Mouse (Mus musculus) heart, embryonic 15.5 days (tissue): ENCODE data around the gene Xylt1. TPM values are rescaled to one million over a fixed set of nuclear protein-coding genes. Genes with fewer than 3 reads are reported as not detected.

Experiments
- ATAC-seq: fragments of 200-750 bp; cut with Nextera tagmentation; replicated peaks from 2 replicates; pipeline ENCODE4 v1.8.0; 2017; ENCODE audit warnings: low read depth, moderate TSS enrichment; ENCODE audit not compliant: insufficient number of reproducible peaks, insufficient read depth, low FRiP score
- H3K27ac ChIP-seq: fragments of 300-500 bp; sonication (generic); 2 replicates; pipeline ENCODE4 v1.5.1; 2015; ENCODE audit warnings: mild to moderate bottlenecking, inconsistent platforms
- H3K27me3 ChIP-seq: fragments of 300-500 bp; sonication (generic); 2 replicates; pipeline ENCODE4 v1.6.1; 2015; ENCODE audit warnings: inconsistent platforms
- H3K36me3 ChIP-seq: fragments of 300-500 bp; sonication (generic); 2 replicates; pipeline ENCODE4 v1.6.1; 2015; ENCODE audit warnings: mild to moderate bottlenecking, inconsistent platforms
- H3K4me1 ChIP-seq: fragments of 300-500 bp; sonication (generic); replicated peaks from 2 replicates; pipeline ENCODE4 v1.6.1; 2015; ENCODE audit warnings: inconsistent platforms
- H3K4me2 ChIP-seq: fragments of 300-500 bp; sonication (generic); 2 replicates; pipeline ENCODE4 v1.6.1; 2015; ENCODE audit warnings: inconsistent platforms, mild to moderate bottlenecking, moderate library complexity
- H3K4me3 ChIP-seq: fragments of 300-500 bp; sonication (generic); 2 replicates; pipeline ENCODE4 v1.5.1; 2015; ENCODE audit warnings: mild to moderate bottlenecking, inconsistent platforms
- H3K9ac ChIP-seq: fragments of 300-500 bp; sonication (generic); 2 replicates; pipeline ENCODE4 v1.6.1; 2015; ENCODE audit warnings: mild to moderate bottlenecking, inconsistent platforms
- H3K9me3 ChIP-seq: fragments of 300-500 bp; sonication (generic); replicated peaks from 2 replicates; pipeline ENCODE4 v1.6.1; 2016; ENCODE audit warnings: inconsistent platforms
- WGBS: fragments of 180-500 bp; shearing (Covaris S2); methylation state at CpG from one replicate; pipeline ENCODE4 v1.1.7; 2015; ENCODE audit warnings: mixed read lengths; 5-methylcytosine and 5-hydroxymethylcytosine counted together
- polyA plus RNA-seq: library from polyadenylated mRNA; unstranded; fragments of >200 nt; fragmentation: Nextera tagmentation; extraction: Ambion mirVana; gene quantifications from 2 replicates; pipeline ENCODE4 v1.2.1, GENCODE M21; 2015

The Xylt1 gene
- polyA plus RNA-seq, 1 experiment from 2014 or later = 0.91 TPM

GRCm38 (mm10) chr7:117466006-117466780 is 85.4 kb downstream of the Xylt1 start:
- H3K4me1 ChIP-seq = peaks cover 8% of the 10 kb centered on the region
- H3K9me3 ChIP-seq = no peaks in the 10 kb centered on the region
- H3K36me3 ChIP-seq = no peaks in the 10 kb centered on the region
- H3K27ac ChIP-seq = no peak overlapping the region
- 87% methylated on average over 7 of the region's 7 CpGs for WGBS
- H3K4me2 ChIP-seq = no peak overlapping the region
- H3K27me3 ChIP-seq = no peaks in the 10 kb centered on the region
- no peak overlapping the region for H3K9ac ChIP-seq
- no peak for ATAC-seq
- H3K4me3 ChIP-seq = no peak overlapping the region

GRCm38 (mm10) chr7:117470243-117470802 is 89.5 kb downstream of the Xylt1 start:
- 51% methylated on average over 3 of the region's 3 CpGs for WGBS
- no peak overlapping the region for H3K4me2 ChIP-seq
- H3K36me3 ChIP-seq = no peaks in the 10 kb centered on the region
- ATAC-seq = no peak
- no peaks in the 10 kb centered on the region for H3K9me3 ChIP-seq
- no peak overlapping the region for H3K9ac ChIP-seq
- H3K27me3 ChIP-seq = no peaks in the 10 kb centered on the region
- H3K4me3 ChIP-seq = no peak overlapping the region
- H3K4me1 ChIP-seq = peaks cover 29% of the 10 kb centered on the region
- H3K27ac ChIP-seq = no peak overlapping the region

DNA sequence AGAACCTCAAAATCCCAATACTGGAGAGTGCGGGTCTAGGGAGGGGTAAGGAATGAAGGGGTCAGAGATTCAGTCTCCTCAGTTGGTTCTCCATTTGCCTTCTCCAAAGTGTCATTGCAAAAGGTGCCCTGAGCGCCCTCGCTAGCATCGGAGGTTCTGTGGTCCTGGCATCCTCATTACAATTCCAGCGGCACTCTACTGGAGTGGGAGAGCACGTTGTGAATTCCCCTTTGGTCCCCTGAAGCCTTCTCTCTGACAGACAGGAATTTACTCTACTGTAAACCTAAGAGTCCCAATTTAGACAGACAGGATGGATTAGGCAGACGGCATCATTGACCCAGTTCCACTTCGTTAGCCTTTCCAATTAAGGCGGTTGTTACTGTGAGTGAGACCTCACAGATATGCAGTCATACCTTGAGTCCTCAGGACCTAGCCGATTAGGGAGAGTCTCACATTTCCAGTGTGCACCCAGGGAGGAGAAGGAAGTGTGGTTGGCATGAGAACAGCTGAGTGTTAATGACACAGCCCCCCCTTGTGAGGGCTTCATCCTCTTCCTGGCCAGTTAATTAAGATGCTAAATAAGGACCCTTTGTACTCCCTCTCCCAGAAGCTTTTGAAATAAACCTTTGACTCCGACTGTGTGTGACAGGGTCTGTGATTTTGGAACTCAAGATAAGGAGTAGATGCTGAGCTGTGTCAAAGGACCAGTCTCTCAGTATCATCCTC is 91.4 kb downstream of the Xylt1 start:
- Histone ChIP-seq H3K4me1 (peaks cover 29% of the 10 kb centered on the region), H3K27me3 (no peaks in the 10 kb centered on the region), H3K9ac (no peak overlapping the region), H3K4me2 (no peak overlapping the region), H3K27ac (no peak overlapping the region), H3K36me3 (no peaks in the 10 kb centered on the region), H3K4me3 (no peak overlapping the region), H3K9me3 (no peaks in the 10 kb centered on the region)
- ATAC-seq = no peak
- 39% methylated on average over 11 of the region's 11 CpGs for WGBS

DNA sequence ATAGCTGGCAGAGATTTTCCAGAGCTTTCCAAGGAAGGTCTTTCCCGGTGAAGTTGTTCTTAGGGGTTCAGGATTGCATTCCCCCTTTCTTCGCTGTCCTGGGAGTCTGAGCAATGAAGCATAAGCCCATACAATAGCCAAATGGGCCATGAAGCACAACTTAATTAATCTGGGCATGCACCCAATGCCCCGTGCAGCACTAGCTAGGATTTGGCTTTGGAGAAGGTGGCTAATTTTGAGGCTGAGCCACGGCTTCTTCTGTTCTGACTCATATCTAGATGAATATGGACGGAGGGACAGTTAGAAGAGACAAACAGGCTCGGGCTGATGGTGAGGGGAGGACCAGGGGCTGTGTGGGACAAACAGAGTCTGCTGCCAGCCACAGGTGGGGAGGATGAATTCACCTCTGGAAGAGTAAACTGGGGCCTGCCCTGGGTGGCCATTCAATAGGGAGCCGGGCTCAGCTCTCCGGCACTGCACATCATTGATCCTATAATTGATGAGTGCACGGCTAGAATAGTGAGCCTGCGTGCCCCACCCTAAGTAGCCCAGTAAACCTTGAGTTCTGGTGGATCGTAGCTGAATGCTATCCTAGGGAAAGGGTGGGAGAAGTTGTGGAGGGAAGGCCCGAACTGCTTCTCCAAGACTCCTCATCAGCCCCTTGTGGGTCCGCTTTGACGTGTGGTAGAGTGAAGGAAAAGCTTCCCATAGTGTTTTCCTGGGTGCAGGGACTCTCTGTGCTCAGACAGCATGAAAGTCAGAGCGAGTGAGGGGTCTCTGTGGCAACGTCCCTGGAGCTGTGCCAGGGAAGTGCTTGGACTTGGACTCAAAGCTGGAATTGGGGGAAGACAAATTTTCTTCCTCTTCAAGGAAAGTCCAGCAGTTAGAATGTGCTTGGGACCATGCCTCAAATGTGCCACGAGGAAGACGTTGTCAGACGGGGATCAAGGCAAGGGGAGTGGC is 92.3 kb downstream of the Xylt1 start:
- H3K9me3 ChIP-seq = no peaks in the 10 kb centered on the region
- no peaks in the 10 kb centered on the region for H3K36me3 ChIP-seq
- H3K4me2 ChIP-seq = no peak overlapping the region
- H3K4me1 ChIP-seq = peaks cover 29% of the 10 kb centered on the region
- no peak overlapping the region for H3K9ac ChIP-seq
- peak overlapping the region; percentile 9 for H3K27ac ChIP-seq
- no peak; the same call in 1 of the 2 replicates for ATAC-seq
- no peak overlapping the region for H3K4me3 ChIP-seq
- 56% methylated on average over 19 of the region's 19 CpGs for WGBS
- no peaks in the 10 kb centered on the region for H3K27me3 ChIP-seq

DNA sequence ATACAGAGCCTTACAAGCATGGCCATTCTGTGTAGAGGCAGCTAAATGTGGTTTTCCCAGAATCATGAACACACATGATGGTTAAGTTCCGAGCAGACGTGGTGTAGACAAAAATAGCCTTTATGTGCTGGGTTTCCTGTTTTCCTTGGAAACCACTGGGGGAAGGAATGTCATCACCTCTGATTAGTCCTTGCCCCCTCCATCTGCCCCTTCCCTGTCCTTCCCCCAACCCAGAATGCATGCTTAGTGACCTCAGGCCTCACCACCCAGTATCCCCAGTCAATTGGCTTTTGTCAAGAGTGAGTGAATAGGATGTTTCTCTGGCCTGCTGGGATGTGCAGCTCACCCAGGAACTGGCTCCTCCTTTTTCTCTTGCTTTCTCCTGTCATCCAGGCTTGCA is 93.5 kb downstream of the Xylt1 start:
- H3K36me3 ChIP-seq = no peaks in the 10 kb centered on the region
- 11% methylated on average over 2 of the region's 2 CpGs for WGBS
- peaks cover 29% of the 10 kb centered on the region for H3K4me1 ChIP-seq
- no peak overlapping the region for H3K4me3 ChIP-seq
- H3K9ac ChIP-seq = no peak overlapping the region
- H3K27me3 ChIP-seq = no peaks in the 10 kb centered on the region
- no peaks in the 10 kb centered on the region for H3K9me3 ChIP-seq
- H3K4me2 ChIP-seq = no peak overlapping the region
- peak overlapping the region; percentile 52; the same call in 1 of the 2 replicates for H3K27ac ChIP-seq
- ATAC-seq = no peak

GRCm38 (mm10) chr7:117475106-117475505 is 94.3 kb downstream of the Xylt1 start:
- no peak for ATAC-seq
- H3K4me1 ChIP-seq = peaks cover 29% of the 10 kb centered on the region
- no peak overlapping the region for H3K27ac ChIP-seq
- no peak overlapping the region for H3K4me3 ChIP-seq
- no peaks in the 10 kb centered on the region for H3K9me3 ChIP-seq
- H3K4me2 ChIP-seq = no peak overlapping the region
- H3K9ac ChIP-seq = no peak overlapping the region
- H3K27me3 ChIP-seq = no peaks in the 10 kb centered on the region
- WGBS = 43% methylated on average over 4 of the region's 4 CpGs
- H3K36me3 ChIP-seq = no peaks in the 10 kb centered on the region

- 30% methylated on average over 1 of the region's 1 CpGs for WGBS
- Histone ChIP-seq H3K4me3 (no peak overlapping the region), H3K4me2 (no peak overlapping the region), H3K27me3 (no peaks in the 10 kb centered on the region), H3K27ac (no peak overlapping the region), H3K9ac (no peak overlapping the region), H3K4me1 (peaks cover 10% of the 10 kb centered on the region), H3K36me3 (no peaks in the 10 kb centered on the region), H3K9me3 (no peaks in the 10 kb centered on the region)
- ATAC-seq = no peak
These were observed 98.2 kb downstream of the Xylt1 start for GRCm38 (mm10) chr7:117478937-117479336.

DNA sequence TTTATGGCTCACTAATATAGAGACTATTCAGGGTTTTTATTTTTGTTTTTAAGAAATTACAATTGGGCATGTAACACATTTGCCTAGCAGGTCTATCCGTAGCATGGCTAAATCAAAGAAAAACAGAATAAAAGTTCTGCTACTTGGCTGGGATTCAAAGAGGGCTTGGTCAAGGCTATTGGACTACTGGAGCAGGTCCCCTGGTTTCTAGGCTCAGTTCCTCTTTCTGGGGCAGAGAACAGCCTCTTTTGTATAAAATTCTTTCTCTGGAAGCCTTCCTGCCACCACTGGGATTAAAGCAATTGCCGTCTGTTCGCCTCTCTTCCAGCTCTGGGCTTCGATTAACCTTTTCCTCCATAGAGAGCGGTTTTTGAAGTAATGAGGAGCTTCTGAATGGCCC is 100.1 kb downstream of the Xylt1 start:
- Histone ChIP-seq H3K9me3 (no peaks in the 10 kb centered on the region), H3K4me3 (no peak overlapping the region), H3K36me3 (no peaks in the 10 kb centered on the region), H3K27me3 (no peaks in the 10 kb centered on the region), H3K9ac (no peak overlapping the region), H3K4me2 (no peak overlapping the region), H3K27ac (no peak overlapping the region), H3K4me1 (no peaks in the 10 kb centered on the region; the same call in 1 of the 2 replicates)
- WGBS = 85% methylated on average over 5 of the region's 5 CpGs
- ATAC-seq = no peak

GRCm38 (mm10) chr7:117481404-117481803 is 100.6 kb downstream of the Xylt1 start:
- Histone ChIP-seq H3K4me1 (no peaks in the 10 kb centered on the region; the same call in 1 of the 2 replicates), H3K9me3 (no peaks in the 10 kb centered on the region), H3K27me3 (no peaks in the 10 kb centered on the region), H3K9ac (no peak overlapping the region), H3K4me2 (no peak overlapping the region), H3K36me3 (no peaks in the 10 kb centered on the region), H3K4me3 (no peak overlapping the region), H3K27ac (no peak overlapping the region)
- 77% methylated on average over 3 of the region's 3 CpGs for WGBS
- ATAC-seq = no peak

DNA sequence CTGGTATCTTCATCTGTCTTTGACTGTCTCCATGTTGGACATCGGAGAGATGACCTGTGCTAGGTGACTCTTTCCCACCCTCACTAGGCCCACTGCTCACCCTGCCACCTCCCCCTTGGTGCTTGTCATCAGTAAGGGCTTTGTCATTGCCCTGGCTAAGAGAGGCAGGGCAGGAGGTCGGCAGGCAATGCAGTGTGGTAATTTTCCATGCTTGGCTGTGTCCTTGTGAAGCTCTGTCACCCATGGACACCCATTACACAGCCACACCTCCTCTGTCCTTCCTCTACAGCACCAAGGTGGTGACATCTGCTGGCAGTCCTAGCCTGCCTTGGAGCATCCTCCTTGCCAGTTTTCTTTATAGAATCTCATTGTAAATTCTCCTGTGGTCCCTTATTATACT is 101.9 kb downstream of the Xylt1 start:
- Histone ChIP-seq H3K27ac (no peak overlapping the region), H3K4me3 (no peak overlapping the region), H3K4me1 (no peaks in the 10 kb centered on the region; the same call in 1 of the 2 replicates), H3K36me3 (no peaks in the 10 kb centered on the region), H3K9ac (no peak overlapping the region), H3K9me3 (no peaks in the 10 kb centered on the region), H3K4me2 (no peak overlapping the region), H3K27me3 (no peaks in the 10 kb centered on the region)
- 81% methylated on average over 2 of the region's 2 CpGs for WGBS
- no peak for ATAC-seq

DNA sequence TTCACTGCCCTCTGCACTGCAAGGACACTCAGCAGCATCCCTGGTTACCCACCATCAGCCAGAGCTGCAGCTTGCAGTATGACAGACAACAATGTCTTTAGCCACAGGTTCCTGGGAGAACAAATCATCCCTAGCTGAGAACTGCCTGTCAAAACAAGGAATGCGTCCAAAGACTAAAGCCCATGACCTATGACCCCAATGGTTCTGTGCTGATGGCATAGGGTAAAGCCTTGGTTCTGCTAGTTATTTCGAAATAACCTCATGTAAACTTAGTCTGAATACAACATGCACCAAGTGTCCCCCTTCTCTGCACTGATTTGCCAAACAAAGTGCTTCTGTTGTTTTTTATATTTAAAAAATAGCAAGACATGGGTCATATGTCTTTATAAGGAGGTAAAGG is 103.8 kb downstream of the Xylt1 start:
- ATAC-seq = no peak
- no peak overlapping the region for H3K27ac ChIP-seq
- no peaks in the 10 kb centered on the region for H3K36me3 ChIP-seq
- H3K9ac ChIP-seq = no peak overlapping the region
- H3K4me3 ChIP-seq = no peak overlapping the region
- no peaks in the 10 kb centered on the region for H3K9me3 ChIP-seq
- no peaks in the 10 kb centered on the region for H3K27me3 ChIP-seq
- H3K4me1 ChIP-seq = no peaks in the 10 kb centered on the region; the same call in 1 of the 2 replicates
- no peak overlapping the region for H3K4me2 ChIP-seq
- 74% methylated on average over 2 of the region's 2 CpGs for WGBS
